In the genomic region with DNA sequence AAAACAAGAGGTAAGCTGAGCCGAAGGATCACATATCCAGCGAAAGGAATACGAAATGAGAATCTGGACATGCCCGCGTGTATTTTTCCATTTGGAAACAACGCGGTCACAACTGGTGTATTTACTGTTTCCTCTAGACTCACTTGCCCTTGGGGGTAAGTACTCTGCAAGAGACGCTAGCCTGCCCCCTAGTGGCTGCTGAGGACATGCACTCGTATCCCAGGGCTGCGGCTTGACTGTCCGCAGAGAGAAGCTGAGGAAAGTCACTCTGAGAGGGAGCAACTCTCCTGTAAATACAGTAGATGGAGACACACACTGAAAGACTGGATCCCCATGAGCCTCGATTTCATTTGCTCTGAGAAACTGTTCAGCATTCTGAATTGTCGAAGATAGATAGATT, we compare ENCODE assay signal across 8 mouse cellular contexts.
DNase-seq lines count a peak whose midpoint lies in the region; ATAC-seq and TF ChIP-seq lines count a peak whose summit lies in the region.

No protein-coding gene starts in this region.

- H3K4me1 ChIP-seq in ES-Bruce4 (ENCODE audit: control insufficient read depth, insufficient read depth, low read length): no peaks in the 10 kb centered on the region
- no peaks in the 10 kb centered on the region for H3K4me1 ChIP-seq in forebrain, embryonic 13.5 days
- H3K4me1 ChIP-seq in lung, adult 2 months (ENCODE audit: control insufficient read depth, insufficient read depth, low read length): peaks cover 2% of the 10 kb centered on the region; the same call in 1 of the 2 replicates

- TF ChIP-seq POLR2A in ES-Bruce4 (IDR thresholded peaks at IDR 0.05; ENCODE audit: insufficient read depth, low read length): no peak
- TF ChIP-seq POLR2A in lung, adult 2 months (IDR thresholded peaks at IDR 0.05; ENCODE audit: borderline replicate concordance, extremely low read depth, low read depth, low read length): no peak

- intact Hi-C loops in heart, postnatal 10 days (cut with DNase I): loop anchor here (2.0 to 10.0 kb wide), 5 partner anchors 79 to 1659 kb away; partner anchors contain the start of genes Dimt1, Htr1a and Kif2a

- H3K9ac ChIP-seq in ES-Bruce4 (ENCODE audit: low read depth, poor library complexity, severe bottlenecking): no peak overlapping the region
- H3K9ac ChIP-seq in forebrain, embryonic 13.5 days: no peak overlapping the region

- H3K27ac ChIP-seq in ES-Bruce4 (ENCODE audit: insufficient read depth, low read length): no peak overlapping the region
- no peak overlapping the region for H3K27ac ChIP-seq in forebrain, embryonic 13.5 days

- WGBS in forebrain, embryonic 13.5 days: 26% methylated on average over 13 of the region's 13 CpGs
- WGBS in lung, adult 2 months: 13% methylated on average over 13 of the region's 13 CpGs

- no peaks in the 10 kb centered on the region for H3K9me3 ChIP-seq in ES-Bruce4 (replicated peaks; ENCODE audit: control insufficient read depth, insufficient read depth, low read length, poor library complexity, severe bottlenecking)
- H3K9me3 ChIP-seq in forebrain, embryonic 13.5 days (replicated peaks): no peaks in the 10 kb centered on the region

- H3K4me3 ChIP-seq in ES-Bruce4 (ENCODE audit: low read depth, low read length): no peak overlapping the region
- no peak overlapping the region for H3K4me3 ChIP-seq in forebrain, embryonic 13.5 days
- peak overlapping the region; percentile 34 for H3K4me3 ChIP-seq in lung, adult 2 months (replicated peaks; ENCODE audit: extremely low read depth, low read depth, low read length)

- H3K4me2 ChIP-seq in forebrain, embryonic 13.5 days: 0 out of 2 replicates have a peak overlapping the region, but pooled peaks have one; percentile 8

- TF ChIP-seq EP300 in ES-Bruce4 (IDR thresholded peaks at IDR 0.05; ENCODE audit: insufficient read depth, low read depth, low read length): no peak

- DNase-seq in heart, postnatal 10 days: peak; percentile 91 to 93
- DNase-seq in layer of hippocampus, adult 11-12 months (ENCODE audit: low spot score): peak; percentile 83
- peak; percentile 79 for DNase-seq in lung, adult 2 months
- peak; percentile 73 to 77 for DNase-seq in thymus, adult 18-20 months

- no peaks in the 10 kb centered on the region for H3K36me3 ChIP-seq in ES-Bruce4 (ENCODE audit: control insufficient read depth, insufficient read depth, low read length, poor library complexity, severe bottlenecking)
- no peaks in the 10 kb centered on the region for H3K36me3 ChIP-seq in forebrain, embryonic 13.5 days (ENCODE audit: poor library complexity, severe bottlenecking)

- peak; percentile 85 for ATAC-seq in cerebellum, adult (ENCODE audit: insufficient number of reproducible peaks, low FRiP score, low TSS enrichment)
- peak; percentile 84 for ATAC-seq in forebrain, embryonic 13.5 days
- peak; percentile 89 for ATAC-seq in neutrophil, adult 5-6 weeks (ENCODE audit: extremely low read depth, insufficient number of reproducible peaks, low FRiP score, poor library complexity, severe bottlenecking)

- H3K27me3 ChIP-seq in ES-Bruce4 (ENCODE audit: control insufficient read depth, insufficient read depth, low read length, poor library complexity, severe bottlenecking): no peaks in the 10 kb centered on the region
- no peaks in the 10 kb centered on the region for H3K27me3 ChIP-seq in forebrain, embryonic 13.5 days

- peak; percentile 96 for TF ChIP-seq CTCF in ES-Bruce4 (IDR thresholded peaks at IDR 0.05; ENCODE audit: low read depth, low read length)
- TF ChIP-seq CTCF in lung, adult 2 months (IDR thresholded peaks at IDR 0.05; ENCODE audit: insufficient read depth, low read length): peak; percentile 92
